Mouse (Mus musculus): ENCODE measurements at regions not wholly inside any gene's neighbourhood (a gene's known extent, or its start where the extent isn't known, plus 50 kb on each side); places are given as distances from the start of the nearest gene placed in this dataset.
"Not testable (repeated sequence)": the region's sequence is repeated elsewhere in the genome, so short reads cannot be mapped to it uniquely, and the experiment has no call there.

- H3K4me2 ChIP-seq (replicated peaks) = no peak overlapping the region
- no peaks in the 10 kb centered on the region for H3K36me3 ChIP-seq
- H3K27me3 ChIP-seq = no peaks in the 10 kb centered on the region
- H3K27ac ChIP-seq (replicated peaks) = no peak overlapping the region
- H3K4me3 ChIP-seq (replicated peaks) = no peak overlapping the region
- no peaks in the 10 kb centered on the region for H3K4me1 ChIP-seq
- H3K9ac ChIP-seq = no peak overlapping the region
- H3K9me3 ChIP-seq (replicated peaks) = no peaks in the 10 kb centered on the region
- 19% methylated on average over 9 of the region's 9 CpGs for WGBS
- ATAC-seq (ENCODE audit: insufficient number of reproducible peaks, low FRiP score, low TSS enrichment, low read depth) = no peak
These were observed 147.5 kb upstream of the Sfswap start for GRCm38 (mm10) chr5:129353549-129353948.

GRCm38 (mm10) chr5:129354877-129355276, 146.1 kb upstream of the Sfswap start:
- no peaks in the 10 kb centered on the region for H3K36me3 ChIP-seq
- no peaks in the 10 kb centered on the region for H3K4me1 ChIP-seq
- H3K9me3 ChIP-seq (replicated peaks) = no peaks in the 10 kb centered on the region
- H3K9ac ChIP-seq = no peak overlapping the region
- no peak overlapping the region for H3K27ac ChIP-seq (replicated peaks)
- no peak overlapping the region for H3K4me3 ChIP-seq (replicated peaks)
- no peak for ATAC-seq (ENCODE audit: insufficient number of reproducible peaks, low FRiP score, low TSS enrichment, low read depth)
- WGBS = 77% methylated on average over 5 of the region's 5 CpGs
- H3K27me3 ChIP-seq = no peaks in the 10 kb centered on the region
- H3K4me2 ChIP-seq (replicated peaks) = no peak overlapping the region

GRCm38 (mm10) chr5:129361527-129361926, 139.5 kb upstream of the Sfswap start:
- H3K27ac ChIP-seq (replicated peaks) = no peak overlapping the region
- no peaks in the 10 kb centered on the region for H3K36me3 ChIP-seq
- H3K9ac ChIP-seq = no peak overlapping the region
- no peaks in the 10 kb centered on the region for H3K4me1 ChIP-seq
- no peaks in the 10 kb centered on the region for H3K27me3 ChIP-seq
- no peak overlapping the region for H3K4me3 ChIP-seq (replicated peaks)
- H3K4me2 ChIP-seq (replicated peaks) = no peak overlapping the region
- WGBS = 78% methylated on average over 2 of the region's 2 CpGs
- ATAC-seq (ENCODE audit: insufficient number of reproducible peaks, low FRiP score, low TSS enrichment, low read depth) = no peak
- H3K9me3 ChIP-seq (replicated peaks) = no peaks in the 10 kb centered on the region

GRCm38 (mm10) chr5:129363189-129363588, 137.8 kb upstream of the Sfswap start:
- Histone ChIP-seq H3K4me1 (no peaks in the 10 kb centered on the region), H3K27ac (replicated peaks) (no peak overlapping the region), H3K9me3 (replicated peaks) (no peaks in the 10 kb centered on the region), H3K27me3 (no peaks in the 10 kb centered on the region), H3K9ac (no peak overlapping the region), H3K4me2 (replicated peaks) (no peak overlapping the region), H3K36me3 (no peaks in the 10 kb centered on the region), H3K4me3 (replicated peaks) (no peak overlapping the region)
- no peak for ATAC-seq (ENCODE audit: insufficient number of reproducible peaks, low FRiP score, low TSS enrichment, low read depth)
- WGBS = 73% methylated on average over 10 of the region's 10 CpGs

GRCm38 (mm10) chr5:129365026-129365425, 136.0 kb upstream of the Sfswap start:
- WGBS = 43% methylated on average over 8 of the region's 8 CpGs
- ATAC-seq (ENCODE audit: insufficient number of reproducible peaks, low FRiP score, low TSS enrichment, low read depth) = no peak
- H3K4me3 ChIP-seq (replicated peaks) = no peak overlapping the region
- H3K4me2 ChIP-seq (replicated peaks) = no peak overlapping the region
- H3K9ac ChIP-seq = no peak overlapping the region
- no peaks in the 10 kb centered on the region for H3K36me3 ChIP-seq
- no peaks in the 10 kb centered on the region for H3K9me3 ChIP-seq (replicated peaks)
- H3K27me3 ChIP-seq = no peaks in the 10 kb centered on the region
- no peak overlapping the region for H3K27ac ChIP-seq (replicated peaks)
- no peaks in the 10 kb centered on the region for H3K4me1 ChIP-seq

- H3K4me1 ChIP-seq = no peaks in the 10 kb centered on the region
- no peak overlapping the region for H3K9ac ChIP-seq
- no peak overlapping the region for H3K27ac ChIP-seq (replicated peaks)
- H3K4me3 ChIP-seq (replicated peaks) = no peak overlapping the region
- H3K9me3 ChIP-seq (replicated peaks) = no peaks in the 10 kb centered on the region
- H3K27me3 ChIP-seq = no peaks in the 10 kb centered on the region
- no peak for ATAC-seq (ENCODE audit: insufficient number of reproducible peaks, low FRiP score, low TSS enrichment, low read depth)
- WGBS = 68% methylated on average over 13 of the region's 13 CpGs
- no peak overlapping the region for H3K4me2 ChIP-seq (replicated peaks)
- H3K36me3 ChIP-seq = no peaks in the 10 kb centered on the region
These were observed 133.8 kb upstream of the Sfswap start for GRCm38 (mm10) chr5:129367266-129367665.

- 90% methylated on average over 7 of the region's 7 CpGs for WGBS
- no peaks in the 10 kb centered on the region for H3K27me3 ChIP-seq
- H3K4me3 ChIP-seq (replicated peaks) = no peak overlapping the region
These were observed 120.2 kb upstream of the Sfswap start for GRCm38 (mm10) chr5:129380861-129381260.

GRCm38 (mm10) chr5:129384976-129385375, 116.0 kb upstream of the Sfswap start:
- H3K36me3 ChIP-seq = no peaks in the 10 kb centered on the region
- no peak for ATAC-seq (ENCODE audit: insufficient number of reproducible peaks, low FRiP score, low TSS enrichment, low read depth)
- WGBS = 81% methylated on average over 8 of the region's 8 CpGs
- no peak overlapping the region for H3K9ac ChIP-seq
- no peak overlapping the region for H3K27ac ChIP-seq (replicated peaks)
- H3K9me3 ChIP-seq (replicated peaks) = no peaks in the 10 kb centered on the region
- H3K4me1 ChIP-seq = no peaks in the 10 kb centered on the region
- peaks cover 6% of the 10 kb centered on the region; the same call in 1 of the 2 replicates for H3K27me3 ChIP-seq
- H3K4me2 ChIP-seq (replicated peaks) = no peak overlapping the region
- no peak overlapping the region for H3K4me3 ChIP-seq (replicated peaks)

More at GRCm38 (mm10) chr5:129380861-129381260, 120.2 kb upstream of the Sfswap start:
- no peak for ATAC-seq (ENCODE audit: insufficient number of reproducible peaks, low FRiP score, low TSS enrichment, low read depth)
- no peak overlapping the region for H3K9ac ChIP-seq
- no peaks in the 10 kb centered on the region for H3K9me3 ChIP-seq (replicated peaks)
- H3K36me3 ChIP-seq = no peaks in the 10 kb centered on the region
- H3K27ac ChIP-seq (replicated peaks) = no peak overlapping the region
- H3K4me2 ChIP-seq (replicated peaks) = no peak overlapping the region
- no peaks in the 10 kb centered on the region for H3K4me1 ChIP-seq

GRCm38 (mm10) chr5:129385965-129386643, 114.9 kb upstream of the Sfswap start:
- not testable (repeated sequence) for H3K27me3 ChIP-seq; H3K9me3 ChIP-seq (replicated peaks); H3K4me1 ChIP-seq; H3K4me3 ChIP-seq (replicated peaks); H3K4me2 ChIP-seq (replicated peaks); H3K36me3 ChIP-seq; H3K9ac ChIP-seq; H3K27ac ChIP-seq (replicated peaks)
- peak; percentile 78; the same call in 1 of the 2 replicates for ATAC-seq (ENCODE audit: insufficient number of reproducible peaks, low FRiP score, low TSS enrichment, low read depth)
- WGBS = 63% methylated on average over 2 of the region's 7 CpGs

- H3K9me3 ChIP-seq (replicated peaks); H3K4me1 ChIP-seq; H3K27me3 ChIP-seq; H3K9ac ChIP-seq; H3K36me3 ChIP-seq; H3K27ac ChIP-seq (replicated peaks); H3K4me3 ChIP-seq (replicated peaks); H3K4me2 ChIP-seq (replicated peaks): not testable (repeated sequence)
- WGBS = no CpG with 5 or more reads among the region's 8 CpGs
- ATAC-seq (ENCODE audit: insufficient number of reproducible peaks, low FRiP score, low TSS enrichment, low read depth) = peak; percentile 80; the same call in 1 of the 2 replicates
These were observed 114.3 kb upstream of the Sfswap start for GRCm38 (mm10) chr5:129386671-129387070.

GRCm38 (mm10) chr5:129387301-129387700, 113.7 kb upstream of the Sfswap start:
- H3K9me3 ChIP-seq (replicated peaks) = no peaks in the 10 kb centered on the region
- no peaks in the 10 kb centered on the region for H3K36me3 ChIP-seq
- H3K27me3 ChIP-seq = peaks cover 6% of the 10 kb centered on the region; the same call in 1 of the 2 replicates
- no peak overlapping the region for H3K9ac ChIP-seq
- no peak overlapping the region for H3K4me3 ChIP-seq (replicated peaks)
- 48% methylated on average over 3 of the region's 3 CpGs for WGBS
- H3K4me2 ChIP-seq (replicated peaks) = no peak overlapping the region
- H3K27ac ChIP-seq (replicated peaks) = no peak overlapping the region
- no peak for ATAC-seq (ENCODE audit: insufficient number of reproducible peaks, low FRiP score, low TSS enrichment, low read depth)
- no peaks in the 10 kb centered on the region for H3K4me1 ChIP-seq

GRCm38 (mm10) chr5:129390921-129391371, 110.1 kb upstream of the Sfswap start:
- H3K36me3 ChIP-seq = no peaks in the 10 kb centered on the region
- 63% methylated on average over 4 of the region's 4 CpGs for WGBS
- no peak overlapping the region for H3K4me3 ChIP-seq (replicated peaks)
- H3K4me1 ChIP-seq = no peaks in the 10 kb centered on the region
- peaks cover 6% of the 10 kb centered on the region; the same call in 1 of the 2 replicates for H3K27me3 ChIP-seq
- ATAC-seq (ENCODE audit: insufficient number of reproducible peaks, low FRiP score, low TSS enrichment, low read depth) = no peak
- H3K9me3 ChIP-seq (replicated peaks) = no peaks in the 10 kb centered on the region
- no peak overlapping the region for H3K27ac ChIP-seq (replicated peaks)
- H3K4me2 ChIP-seq (replicated peaks) = no peak overlapping the region
- H3K9ac ChIP-seq = no peak overlapping the region
